Mouse (Mus musculus): ENCODE measurements at regions not wholly inside any gene's neighbourhood (a gene's known extent, or its start where the extent isn't known, plus 50 kb on each side); places are given as distances from the start of the nearest gene placed in this dataset.

GRCm38 (mm10) chr2:168380606-168381005 lies 99.1 kb upstream of the Kcng1 start:
- no peak for DNase-seq
- TF ChIP-seq CTCF (IDR thresholded peaks at IDR 0.05; ENCODE audit: insufficient read depth, low read length) (no peak), POLR2A (IDR thresholded peaks at IDR 0.05; ENCODE audit: borderline replicate concordance, extremely low read depth, low read depth, low read length) (no peak)
- Histone ChIP-seq H3K4me1 (ENCODE audit: control insufficient read depth, insufficient read depth, low read length) (no peaks in the 10 kb centered on the region), H3K4me3 (replicated peaks; ENCODE audit: extremely low read depth, low read depth, low read length) (no peak overlapping the region)
- WGBS = 56% methylated on average over 5 of the region's 5 CpGs

- H3K4me1 ChIP-seq (ENCODE audit: control insufficient read depth, insufficient read depth, low read length) = no peaks in the 10 kb centered on the region
- no peak overlapping the region for H3K4me3 ChIP-seq (replicated peaks; ENCODE audit: extremely low read depth, low read depth, low read length)
- WGBS = 87% methylated on average over 5 of the region's 5 CpGs
- no peak for DNase-seq
- no peak for TF ChIP-seq CTCF (IDR thresholded peaks at IDR 0.05; ENCODE audit: insufficient read depth, low read length)
- TF ChIP-seq POLR2A (IDR thresholded peaks at IDR 0.05; ENCODE audit: borderline replicate concordance, extremely low read depth, low read depth, low read length) = no peak
Observed at GRCm38 (mm10) chr2:168372356-168372755, 90.8 kb upstream of the Kcng1 start.

- Histone ChIP-seq H3K4me1 (ENCODE audit: control insufficient read depth, insufficient read depth, low read length) (no peaks in the 10 kb centered on the region), H3K4me3 (replicated peaks; ENCODE audit: extremely low read depth, low read depth, low read length) (no peak overlapping the region)
- no peak for TF ChIP-seq POLR2A (IDR thresholded peaks at IDR 0.05; ENCODE audit: borderline replicate concordance, extremely low read depth, low read depth, low read length)
- TF ChIP-seq CTCF (IDR thresholded peaks at IDR 0.05; ENCODE audit: insufficient read depth, low read length) = no peak
- WGBS = 14% methylated on average over 3 of the region's 3 CpGs
- DNase-seq = no peak
Observed at GRCm38 (mm10) chr2:168371245-168371644, 89.7 kb upstream of the Kcng1 start.

- DNase-seq = no peak
- Histone ChIP-seq H3K4me1 (ENCODE audit: control insufficient read depth, insufficient read depth, low read length) (no peaks in the 10 kb centered on the region), H3K4me3 (replicated peaks; ENCODE audit: extremely low read depth, low read depth, low read length) (no peak overlapping the region)
- no peak for TF ChIP-seq CTCF (IDR thresholded peaks at IDR 0.05; ENCODE audit: insufficient read depth, low read length)
- TF ChIP-seq POLR2A (IDR thresholded peaks at IDR 0.05; ENCODE audit: borderline replicate concordance, extremely low read depth, low read depth, low read length) = no peak
- WGBS = 40% methylated on average over 8 of the region's 8 CpGs
Observed at GRCm38 (mm10) chr2:168359200-168359599, 77.7 kb upstream of the Kcng1 start.

GRCm38 (mm10) chr2:168358551-168358950 lies 77.0 kb upstream of the Kcng1 start:
- H3K4me1 ChIP-seq (ENCODE audit: control insufficient read depth, insufficient read depth, low read length) = no peaks in the 10 kb centered on the region
- TF ChIP-seq CTCF (IDR thresholded peaks at IDR 0.05; ENCODE audit: insufficient read depth, low read length) = no peak
- no peak for TF ChIP-seq POLR2A (IDR thresholded peaks at IDR 0.05; ENCODE audit: borderline replicate concordance, extremely low read depth, low read depth, low read length)
- WGBS = 74% methylated on average over 6 of the region's 6 CpGs
- no peak for DNase-seq
- H3K4me3 ChIP-seq (replicated peaks; ENCODE audit: extremely low read depth, low read depth, low read length) = no peak overlapping the region

- H3K4me1 ChIP-seq (ENCODE audit: control insufficient read depth, insufficient read depth, low read length) = no peaks in the 10 kb centered on the region
- 85% methylated on average over 6 of the region's 6 CpGs for WGBS
- no peak overlapping the region for H3K4me3 ChIP-seq (replicated peaks; ENCODE audit: extremely low read depth, low read depth, low read length)
- DNase-seq = no peak
- TF ChIP-seq CTCF (IDR thresholded peaks at IDR 0.05; ENCODE audit: insufficient read depth, low read length) (no peak), POLR2A (IDR thresholded peaks at IDR 0.05; ENCODE audit: borderline replicate concordance, extremely low read depth, low read depth, low read length) (no peak)
Observed at GRCm38 (mm10) chr2:168357815-168358214, 76.3 kb upstream of the Kcng1 start.

GRCm38 (mm10) chr2:168354397-168354796 lies 72.9 kb upstream of the Kcng1 start:
- H3K4me3 ChIP-seq (replicated peaks; ENCODE audit: extremely low read depth, low read depth, low read length) = no peak overlapping the region
- WGBS = 45% methylated on average over 10 of the region's 10 CpGs
- no peaks in the 10 kb centered on the region for H3K4me1 ChIP-seq (ENCODE audit: control insufficient read depth, insufficient read depth, low read length)
- no peak for DNase-seq
- TF ChIP-seq CTCF (IDR thresholded peaks at IDR 0.05; ENCODE audit: insufficient read depth, low read length) (no peak), POLR2A (IDR thresholded peaks at IDR 0.05; ENCODE audit: borderline replicate concordance, extremely low read depth, low read depth, low read length) (no peak)

- H3K4me3 ChIP-seq (replicated peaks; ENCODE audit: extremely low read depth, low read depth, low read length) = no peak overlapping the region
- DNase-seq = no peak
- TF ChIP-seq POLR2A (IDR thresholded peaks at IDR 0.05; ENCODE audit: borderline replicate concordance, extremely low read depth, low read depth, low read length) (no peak), CTCF (IDR thresholded peaks at IDR 0.05; ENCODE audit: insufficient read depth, low read length) (no peak)
- 50% methylated on average over 5 of the region's 5 CpGs for WGBS
- no peaks in the 10 kb centered on the region for H3K4me1 ChIP-seq (ENCODE audit: control insufficient read depth, insufficient read depth, low read length)
Observed at GRCm38 (mm10) chr2:168352626-168353025, 71.1 kb upstream of the Kcng1 start.

- WGBS = 35% methylated on average over 3 of the region's 3 CpGs
- Histone ChIP-seq H3K4me1 (ENCODE audit: control insufficient read depth, insufficient read depth, low read length) (no peaks in the 10 kb centered on the region), H3K4me3 (replicated peaks; ENCODE audit: extremely low read depth, low read depth, low read length) (no peak overlapping the region)
- no peak for TF ChIP-seq POLR2A (IDR thresholded peaks at IDR 0.05; ENCODE audit: borderline replicate concordance, extremely low read depth, low read depth, low read length)
- no peak for DNase-seq
Observed at GRCm38 (mm10) chr2:168352194-168352593, 70.7 kb upstream of the Kcng1 start.

GRCm38 (mm10) chr2:168345384-168345783 lies 63.8 kb upstream of the Kcng1 start:
- no peaks in the 10 kb centered on the region for H3K4me1 ChIP-seq (ENCODE audit: control insufficient read depth, insufficient read depth, low read length)
- DNase-seq = no peak
- 79% methylated on average over 5 of the region's 5 CpGs for WGBS
- TF ChIP-seq POLR2A (IDR thresholded peaks at IDR 0.05; ENCODE audit: borderline replicate concordance, extremely low read depth, low read depth, low read length) (no peak), CTCF (IDR thresholded peaks at IDR 0.05; ENCODE audit: insufficient read depth, low read length) (no peak)
- no peak overlapping the region for H3K4me3 ChIP-seq (replicated peaks; ENCODE audit: extremely low read depth, low read depth, low read length)

Measured in lung, adult 2 months (tissue).